Mouse (Mus musculus) brain, adult 2 months (tissue): ENCODE measurements around the gene Rap1gap.
A peak's percentile ranks its signal among the peaks of the same experiment; 100 is the strongest.

Experiments used
- DNase-seq: peaks from one replicate; pipeline ENCODE4 v3.0.0; 2011; ENCODE audit warnings: low read depth, low spot score

Rap1gap gene

GRCm38 (mm10) chr4:137692107-137692902 is 27.8 kb downstream of the Rap1gap start:
- DNase-seq: peak; percentile 87

GRCm38 (mm10) chr4:137695300-137695699 is 30.8 kb downstream of the Rap1gap start:
- no peak for DNase-seq

GRCm38 (mm10) chr4:137695900-137696299 is 31.4 kb downstream of the Rap1gap start:
- DNase-seq: peak; percentile 62

GRCm38 (mm10) chr4:137697156-137697885 is 32.8 kb downstream of the Rap1gap start:
- DNase-seq: no peak

GRCm38 (mm10) chr4:137698076-137698985 is 33.8 kb downstream of the Rap1gap start:
- peak; percentile 86 for DNase-seq

GRCm38 (mm10) chr4:137699264-137700211 is 35.0 kb downstream of the Rap1gap start:
- DNase-seq: no peak

- no peak for DNase-seq
Measured at GRCm38 (mm10) chr4:137700960-137701359, 36.4 kb downstream of the Rap1gap start.

GRCm38 (mm10) chr4:137703077-137703476 is 38.6 kb downstream of the Rap1gap start:
- no peak for DNase-seq

GRCm38 (mm10) chr4:137704561-137704960 is 40.0 kb downstream of the Rap1gap start:
- peak; percentile 56 for DNase-seq

- DNase-seq: peak; percentile 71
Measured at GRCm38 (mm10) chr4:137705379-137705778, 40.9 kb downstream of the Rap1gap start.

- DNase-seq: no peak
Measured at GRCm38 (mm10) chr4:137706510-137706909, 42.0 kb downstream of the Rap1gap start.

- DNase-seq: peak; percentile 65
Measured at GRCm38 (mm10) chr4:137707216-137707990, 42.9 kb downstream of the Rap1gap start.

GRCm38 (mm10) chr4:137712963-137713362 is 48.4 kb downstream of the Rap1gap start:
- DNase-seq: no peak

GRCm38 (mm10) chr4:137714020-137714624 is 49.6 kb downstream of the Rap1gap start:
- no peak for DNase-seq

- no peak for DNase-seq
Measured at GRCm38 (mm10) chr4:137717005-137717404, 52.5 kb downstream of the Rap1gap start.

GRCm38 (mm10) chr4:137717671-137718070 is 53.1 kb downstream of the Rap1gap start:
- no peak for DNase-seq

GRCm38 (mm10) chr4:137719378-137720077 is 55.0 kb downstream of the Rap1gap start:
- no peak for DNase-seq

- no peak for DNase-seq
Measured at GRCm38 (mm10) chr4:137721563-137721962, 57.0 kb downstream of the Rap1gap start.

GRCm38 (mm10) chr4:137722230-137722629 is 57.7 kb downstream of the Rap1gap start:
- DNase-seq: no peak
